ENCODE assay signal across 8 mouse cellular contexts in the genomic region with DNA sequence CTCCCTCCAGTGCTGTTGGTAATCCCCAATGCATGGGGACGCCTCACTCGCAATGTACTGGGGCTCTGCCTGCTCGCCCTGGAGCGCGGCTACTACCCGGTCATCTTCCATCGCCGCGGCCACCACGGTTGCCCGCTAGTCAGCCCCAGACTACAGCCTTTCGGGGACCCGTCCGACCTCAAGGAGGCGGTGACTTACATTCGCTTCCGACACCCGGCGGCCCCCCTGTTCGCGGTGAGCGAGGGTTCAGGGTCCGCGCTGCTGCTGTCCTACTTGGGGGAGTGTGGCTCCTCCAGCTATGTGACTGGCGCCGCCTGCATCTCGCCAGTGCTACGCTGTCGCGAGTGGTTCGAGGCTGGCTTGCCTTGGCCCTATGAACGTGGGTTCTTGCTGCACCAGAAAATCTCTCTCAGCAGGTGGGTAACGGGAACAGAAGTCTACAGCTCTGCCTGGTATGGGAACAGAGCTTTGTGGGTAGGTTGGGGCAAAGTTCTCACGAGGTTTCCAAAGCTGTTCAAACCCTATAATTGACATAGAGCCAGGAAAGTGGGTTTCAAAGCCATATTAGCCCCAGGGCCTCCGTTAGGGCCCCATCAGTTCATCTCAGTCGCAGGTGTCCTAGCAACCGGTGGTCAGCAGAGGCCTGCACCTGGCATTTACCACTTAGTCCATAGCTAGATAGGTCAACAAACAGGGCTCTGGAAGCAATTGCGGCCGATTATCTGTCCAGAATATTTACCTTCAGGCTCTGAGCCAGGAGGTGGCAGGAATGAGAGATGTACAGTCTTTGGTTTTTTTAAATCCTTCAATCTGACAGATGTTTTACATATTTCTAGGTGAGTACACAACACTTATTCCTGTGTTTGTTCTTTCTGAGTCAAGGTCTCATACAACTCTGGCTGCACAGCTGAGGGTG. TPM values are rescaled to one million over a fixed set of nuclear protein-coding genes. Genes with fewer than 3 reads are reported as not detected.
DNase-seq lines count a peak whose midpoint lies in the region; ATAC-seq and TF ChIP-seq lines count a peak whose summit lies in the region.

A gene (minus strand): TSS at position 344 of the 916 bp plus-strand sequence.

- peak within 1 kb of the TSS; percentile 48 for H3K4me3 ChIP-seq in lung, embryonic 14.5 days (ENCODE audit: low read depth, low read length)
- H3K4me3 ChIP-seq in bone marrow, adult 2 months (replicated peaks; ENCODE audit: control insufficient read depth, low read depth, low read length), result peak within 1 kb of the TSS; percentile 59
- peak within 1 kb of the TSS; percentile 52 to 56 for H3K4me3 ChIP-seq in heart, embryonic 14.5 days (ENCODE audit: control insufficient read depth in 1 of 2, insufficient read depth in 1 of 2, low read depth in 1 of 2, low read length in 2 of 2)
- peak within 1 kb of the TSS; percentile 58 for H3K4me3 ChIP-seq in limb, embryonic 14.5 days (replicated peaks; ENCODE audit: low read length)

- TF ChIP-seq POLR2A in bone marrow, adult 2 months (IDR thresholded peaks at IDR 0.05; ENCODE audit: borderline replicate concordance, control insufficient read depth, low read depth, low read length), result peak; percentile 13; the same call in 1 of the 2 replicates
- TF ChIP-seq POLR2A in limb, embryonic 14.5 days (IDR thresholded peaks at IDR 0.05; ENCODE audit: borderline replicate concordance, extremely low read depth, insufficient read depth, insufficient read length), result no peak

- H3K9me3 ChIP-seq in lung, embryonic 14.5 days (ENCODE audit: low read depth, low read length), result no peaks in the 10 kb centered on the region
- H3K9me3 ChIP-seq in heart, embryonic 14.5 days (ENCODE audit: control insufficient read depth, low read length), result no peaks in the 10 kb centered on the region
- H3K9me3 ChIP-seq in limb, embryonic 14.5 days (ENCODE audit: control insufficient read depth, low read length), result no peaks in the 10 kb centered on the region

- TF ChIP-seq CTCF in lung, embryonic 14.5 days (IDR thresholded peaks at IDR 0.05; ENCODE audit: low read depth), result no peak
- no peak for TF ChIP-seq CTCF in bone marrow, adult 2 months (IDR thresholded peaks at IDR 0.05; ENCODE audit: control insufficient read depth, insufficient read depth, low read length)

- peak; percentile 31 for DNase-seq in lung, embryonic 14.5 days
- no peak for DNase-seq in lung, postnatal 25 days (ENCODE audit: low spot score)
- DNase-seq in limb, embryonic 14.5 days (ENCODE audit: low spot score), result no peak
- DNase-seq in splenic B cell, adult 2 months (ENCODE audit: low read depth, low spot score), result peak; percentile 42
- no peak for DNase-seq in yolk sac, embryonic 10.5 days (ENCODE audit: low spot score)
- DNase-seq in frontal cortex, postnatal 25 days (ENCODE audit: low spot score in 2 of 2), result no peak

- H3K27me3 ChIP-seq in lung, embryonic 14.5 days (ENCODE audit: insufficient read depth, low read length), result peaks cover 17% of the 10 kb centered on the region
- H3K27me3 ChIP-seq in heart, embryonic 14.5 days (ENCODE audit: control insufficient read depth, insufficient read depth, low read length), result peaks cover 8% of the 10 kb centered on the region
- H3K27me3 ChIP-seq in limb, embryonic 14.5 days (ENCODE audit: control insufficient read depth, insufficient read depth, low read length), result peaks cover 27% of the 10 kb centered on the region
- H3K27me3 ChIP-seq in splenic B cell, adult 2 months (ENCODE audit: control insufficient read depth, insufficient read depth, low read length, poor library complexity, severe bottlenecking), result no peaks in the 10 kb centered on the region

- no peak for ATAC-seq in lung, embryonic 14.5 days (ENCODE audit: insufficient read depth)
- ATAC-seq in heart, embryonic 14.5 days (ENCODE audit: insufficient number of reproducible peaks, insufficient read depth, low FRiP score, low read depth), result no peak
- no peak for ATAC-seq in limb, embryonic 14.5 days (ENCODE audit: low FRiP score, low read depth)

- 6% methylated on average over 39 of the region's 39 CpGs for WGBS in lung, embryonic 14.5 days
- WGBS in bone marrow, adult 2 months, result 8% methylated on average over 39 of the region's 39 CpGs
- WGBS in heart, embryonic 14.5 days, result 11% methylated on average over 39 of the region's 39 CpGs
- WGBS in limb, embryonic 14.5 days, result 10% methylated on average over 39 of the region's 39 CpGs

- H3K9ac ChIP-seq in lung, embryonic 14.5 days, result peak within 1 kb of the TSS; percentile 49
- peak within 1 kb of the TSS; percentile 70 for H3K9ac ChIP-seq in heart, embryonic 14.5 days (ENCODE audit: low read length)
- H3K9ac ChIP-seq in limb, embryonic 14.5 days (ENCODE audit: low read depth, low read length, severe bottlenecking), result peak within 1 kb of the TSS; percentile 49

- H3K4me2 ChIP-seq in lung, embryonic 14.5 days, result peak within 1 kb of the TSS; percentile 94
- H3K4me2 ChIP-seq in heart, embryonic 14.5 days (ENCODE audit: low read length), result peak within 1 kb of the TSS; percentile 98
- peak within 1 kb of the TSS; percentile 96 for H3K4me2 ChIP-seq in limb, embryonic 14.5 days (replicated peaks; ENCODE audit: low read depth, low read length, severe bottlenecking)

- H3K36me3 ChIP-seq in lung, embryonic 14.5 days (ENCODE audit: insufficient read depth), result no peaks in the 10 kb centered on the region
- H3K36me3 ChIP-seq in heart, embryonic 14.5 days (ENCODE audit: control insufficient read depth, insufficient read depth, low read length), result no peaks in the 10 kb centered on the region
- H3K36me3 ChIP-seq in limb, embryonic 14.5 days (ENCODE audit: control insufficient read depth, insufficient read depth, low read length), result no peaks in the 10 kb centered on the region; the same call in 1 of the 2 replicates
- H3K36me3 ChIP-seq in splenic B cell, adult 2 months (ENCODE audit: control insufficient read depth, insufficient read depth, low read length, poor library complexity, severe bottlenecking), result no peaks in the 10 kb centered on the region

- peaks cover 27% of the 10 kb centered on the region for H3K4me1 ChIP-seq in lung, embryonic 14.5 days (ENCODE audit: insufficient read depth)
- H3K4me1 ChIP-seq in bone marrow, adult 2 months (ENCODE audit: control insufficient read depth, insufficient read depth, low read length), result peaks cover 11% of the 10 kb centered on the region
- peaks cover 21 to 29% of the 10 kb centered on the region in 2 experiments for H3K4me1 ChIP-seq in heart, embryonic 14.5 days (ENCODE audit: control insufficient read depth in 2 of 2, insufficient read depth in 2 of 2, low read length in 2 of 2)
- peaks cover 31% of the 10 kb centered on the region for H3K4me1 ChIP-seq in limb, embryonic 14.5 days (ENCODE audit: control insufficient read depth, insufficient read depth, low read length)

- no peak within 1 kb of the TSS for H3K27ac ChIP-seq in lung, embryonic 14.5 days (ENCODE audit: low read depth)
- H3K27ac ChIP-seq in bone marrow, adult 2 months (ENCODE audit: control insufficient read depth, insufficient read depth, low read depth, low read length, poor library complexity), result peak within 1 kb of the TSS; percentile 79
- peak within 1 kb of the TSS in 1 of 2 experiments; percentile 63; a peak in 1 of 4 replicates for H3K27ac ChIP-seq in heart, embryonic 14.5 days (replicated peaks in 1 of 2; ENCODE audit: control insufficient read depth in 1 of 2, insufficient read depth in 1 of 2, low read depth in 2 of 2, low read length in 2 of 2)
- no peak within 1 kb of the TSS for H3K27ac ChIP-seq in limb, embryonic 14.5 days (replicated peaks; ENCODE audit: low read depth, low read length)

RNA-seq across cellular contexts. Expression of the gene that starts here (rescaled TPM):
- polyA plus RNA-seq in lung, embryonic 14.5 days (2014; fragmentation: Nextera tagmentation; extraction: Ambion mirVana), result 39.2 and 40.3 TPM in 2 replicates
- polyA plus RNA-seq in bone marrow, adult 2 months (2011; ENCODE audit: insufficient read depth, insufficient read length, low replicate concordance, missing spikeins), result 4.0 and 5.1 TPM in 2 replicates
- 28.7 and 30.0 TPM in 2 replicates for polyA plus RNA-seq in heart, embryonic 14.5 days (2014; fragmentation: Nextera tagmentation; extraction: Ambion mirVana)
- 51.1 and 77.3 TPM in 2 replicates for polyA plus RNA-seq in limb, embryonic 14.5 days (2012; rRNA removed)
- 67.3 and 69.0 TPM in 2 replicates for polyA plus RNA-seq in limb, embryonic 14.5 days (2014; fragmentation: Nextera tagmentation; extraction: Ambion mirVana)

Comparison
In these comparisons a context has a peak if more than half of its experiments do, and no peak if none do; other contexts are left out.
1. DNase-seq: peak in lung, embryonic 14.5 days (single experiment) and splenic B cell, adult 2 months (single experiment); none in lung, postnatal 25 days (single experiment), limb, embryonic 14.5 days (single experiment), yolk sac, embryonic 10.5 days (single experiment) and frontal cortex, postnatal 25 days (0 of 2).
2. Peak in every context shown above with its lines, with median percentiles within 50 percentile points of each other: H3K4me2 ChIP-seq, H3K4me3 ChIP-seq and H3K9ac ChIP-seq.